Mouse (Mus musculus) kidney, adult 2 months (tissue): ENCODE data around the gene Wwox. TPM values are rescaled to one million over a fixed set of nuclear protein-coding genes. Genes with fewer than 3 reads are reported as not detected.

Experiments used
- DNase-seq: peaks from one replicate; pipeline ENCODE4 v3.0.0; 2021
- H3K27ac ChIP-seq: fragments of 200-500 bp; 2 replicates; pipeline ENCODE4 v1.5.1; 2012; ENCODE audit warnings: low read depth, low read length, control low read depth, inconsistent platforms; ENCODE audit not compliant: insufficient read depth
- H3K27me3 ChIP-seq: fragments of 200-500 bp; replicated peaks from 2 replicates; pipeline ENCODE4 v1.6.1; 2012; ENCODE audit warnings: mild to moderate bottlenecking, moderate library complexity, low read length, inconsistent platforms; ENCODE audit not compliant: control insufficient read depth, insufficient read depth
- H3K36me3 ChIP-seq: fragments of 200-500 bp; 2 replicates; pipeline ENCODE4 v1.6.1; 2012; ENCODE audit warnings: mild to moderate bottlenecking, moderate library complexity, low read length, inconsistent platforms; ENCODE audit not compliant: control insufficient read depth, insufficient read depth
- H3K4me1 ChIP-seq: fragments of 200-500 bp; 2 replicates; pipeline ENCODE4 v1.6.1; 2011; ENCODE audit warnings: low read length; ENCODE audit not compliant: control insufficient read depth, insufficient read depth
- H3K4me3 ChIP-seq: fragments of 200-500 bp; 2 replicates; pipeline ENCODE4 v1.5.1; 2011; ENCODE audit warnings: mild to moderate bottlenecking, low read depth, low read length, control low read depth; ENCODE audit not compliant: insufficient read depth
- CTCF ChIP-seq: fragments of 200-500 bp; conservative IDR thresholded peaks from 2 replicates; pipeline ENCODE4 v1.5.1; 2011; ENCODE audit warnings: low read depth, mild to moderate bottlenecking, control low read depth, low read length, moderate library complexity, mixed read lengths; ENCODE audit not compliant: insufficient read depth, insufficient read length
- POLR2A ChIP-seq: fragments of 200-500 bp; IDR thresholded peaks from one replicate; pipeline ENCODE4 v1.6.1; 2011; ENCODE audit warnings: low read depth, low read length, control low read depth
- WGBS: fragments of 180-500 bp; shearing (Covaris S2); methylation state at CpG from one replicate; pipeline ENCODE4 v1.1.7; 2018; 5-methylcytosine and 5-hydroxymethylcytosine counted together
- polyA plus RNA-seq: library from polyadenylated mRNA; depleted of rRNA; stranded (reverse); fragments of >200 nt; gene quantifications from 2 replicates; pipeline ENCODE4 v1.2.3, GENCODE M21; 2012

The Wwox gene
- polyA plus RNA-seq, 1 experiment: 15.3 TPM

GRCm38 (mm10) chr8:114853765-114854164, 414.3 kb downstream of the Wwox start:
- H3K27me3 ChIP-seq: no peaks in the 10 kb centered on the region
- no peaks in the 10 kb centered on the region for H3K4me1 ChIP-seq
- no peaks in the 10 kb centered on the region for H3K36me3 ChIP-seq
- DNase-seq: no peak
- no peak for TF ChIP-seq CTCF
- TF ChIP-seq POLR2A: no peak
- H3K27ac ChIP-seq: no peak overlapping the region
- no peak overlapping the region for H3K4me3 ChIP-seq
- WGBS: 95% methylated on average over 4 of the region's 4 CpGs

GRCm38 (mm10) chr8:114855833-114856232, 416.4 kb downstream of the Wwox start:
- Histone ChIP-seq H3K36me3 (no peaks in the 10 kb centered on the region), H3K27me3 (no peaks in the 10 kb centered on the region), H3K4me3 (no peak overlapping the region), H3K4me1 (no peaks in the 10 kb centered on the region), H3K27ac (no peak overlapping the region)
- TF ChIP-seq POLR2A (no peak), CTCF (no peak)
- no peak for DNase-seq
- WGBS: 75% methylated on average over 7 of the region's 7 CpGs

- H3K4me1 ChIP-seq: no peaks in the 10 kb centered on the region
- H3K36me3 ChIP-seq: no peaks in the 10 kb centered on the region
- TF ChIP-seq POLR2A (no peak), CTCF (no peak)
- DNase-seq: no peak
- H3K27ac ChIP-seq: no peak overlapping the region
- WGBS: 88% methylated on average over 3 of the region's 3 CpGs
- no peak overlapping the region for H3K4me3 ChIP-seq
- H3K27me3 ChIP-seq: no peaks in the 10 kb centered on the region
These were observed 426.5 kb downstream of the Wwox start for GRCm38 (mm10) chr8:114865911-114866310.

- Histone ChIP-seq H3K27me3 (no peaks in the 10 kb centered on the region), H3K36me3 (no peaks in the 10 kb centered on the region), H3K4me3 (no peak overlapping the region), H3K4me1 (no peaks in the 10 kb centered on the region), H3K27ac (no peak overlapping the region)
- no peak for DNase-seq
- no peak for TF ChIP-seq CTCF
- no peak for TF ChIP-seq POLR2A
- 97% methylated on average over 6 of the region's 6 CpGs for WGBS
These were observed 429.9 kb downstream of the Wwox start for GRCm38 (mm10) chr8:114869321-114869720.

GRCm38 (mm10) chr8:114870410-114870809, 431.0 kb downstream of the Wwox start:
- no peak overlapping the region for H3K4me3 ChIP-seq
- DNase-seq: no peak
- 91% methylated on average over 8 of the region's 8 CpGs for WGBS
- H3K36me3 ChIP-seq: no peaks in the 10 kb centered on the region
- no peaks in the 10 kb centered on the region for H3K27me3 ChIP-seq
- no peaks in the 10 kb centered on the region for H3K4me1 ChIP-seq
- no peak overlapping the region for H3K27ac ChIP-seq
- TF ChIP-seq CTCF: no peak
- TF ChIP-seq POLR2A: no peak

- no peak for DNase-seq
- TF ChIP-seq POLR2A: no peak
- no peak for TF ChIP-seq CTCF
- H3K27me3 ChIP-seq: no peaks in the 10 kb centered on the region
- H3K36me3 ChIP-seq: no peaks in the 10 kb centered on the region
- H3K27ac ChIP-seq: no peak overlapping the region
- no peak overlapping the region for H3K4me3 ChIP-seq
- 73% methylated on average over 3 of the region's 3 CpGs for WGBS
- no peaks in the 10 kb centered on the region for H3K4me1 ChIP-seq
These were observed 433.0 kb downstream of the Wwox start for GRCm38 (mm10) chr8:114872491-114872890.

GRCm38 (mm10) chr8:114875161-114875560, 435.7 kb downstream of the Wwox start:
- H3K36me3 ChIP-seq: no peaks in the 10 kb centered on the region
- H3K4me3 ChIP-seq: no peak overlapping the region
- WGBS: 88% methylated on average over 5 of the region's 5 CpGs
- H3K4me1 ChIP-seq: no peaks in the 10 kb centered on the region
- DNase-seq: no peak
- no peaks in the 10 kb centered on the region for H3K27me3 ChIP-seq
- no peak for TF ChIP-seq POLR2A
- no peak for TF ChIP-seq CTCF
- H3K27ac ChIP-seq: no peak overlapping the region
